Mouse (Mus musculus): ENCODE measurements around the gene Tmem108.

DNA sequence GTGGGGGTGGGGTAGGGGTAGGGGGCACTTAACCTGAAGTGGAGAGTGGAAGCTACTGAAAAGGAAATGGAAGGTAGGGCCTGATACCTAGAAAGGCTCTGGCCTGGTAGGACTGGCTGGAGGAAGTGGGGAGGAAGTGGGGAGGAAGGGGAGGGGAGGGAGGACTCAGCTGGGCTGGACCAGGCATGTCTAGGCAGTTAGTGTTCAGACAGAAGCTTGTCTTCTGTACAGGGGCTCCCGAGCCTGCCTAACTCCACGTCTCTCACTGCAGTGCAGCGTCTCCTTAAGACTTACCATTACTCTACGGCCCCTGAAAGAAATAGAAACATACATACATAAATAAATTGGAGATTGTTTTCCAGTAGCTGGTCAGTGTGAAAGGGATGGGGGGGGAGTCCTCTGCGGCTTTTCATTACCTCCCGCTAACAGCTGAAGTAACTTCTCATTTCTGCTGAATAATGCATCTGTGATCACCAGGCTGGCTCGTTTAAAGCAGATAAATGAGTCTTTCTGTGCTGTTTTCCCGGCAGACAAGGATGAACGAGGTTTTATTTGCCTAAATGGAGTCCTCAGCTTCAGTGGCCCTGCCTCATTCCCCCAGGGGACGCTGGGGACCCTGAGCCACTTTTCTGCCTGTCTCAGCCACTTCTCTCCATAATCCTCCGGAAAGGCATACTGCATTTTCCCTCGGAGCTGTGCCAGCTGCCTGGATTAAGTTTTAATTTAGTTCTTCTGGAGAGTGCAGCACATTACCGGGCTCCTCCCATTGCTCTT is 287.5 kb downstream of the Tmem108 start:
- TF ChIP-seq CTCF (IDR thresholded peaks at IDR 0.05) (no peak), POLR2A (IDR thresholded peaks at IDR 0.05; ENCODE audit: insufficient read depth, low read depth, low read length) (no peak)
